Mouse (Mus musculus): ENCODE measurements at regions not wholly inside any gene's neighbourhood (a gene's known extent, or its start where the extent isn't known, plus 50 kb on each side); places are given as distances from the start of the nearest gene placed in this dataset.

GRCm38 (mm10) chr9:115364919-115365861 lies 55.0 kb upstream of the Stt3b start:
- TF ChIP-seq POLR2A (IDR thresholded peaks at IDR 0.05; ENCODE audit: borderline replicate concordance, extremely low read depth, insufficient read depth, insufficient read length, poor library complexity, severe bottlenecking): no peak
- TF ChIP-seq CTCF (IDR thresholded peaks at IDR 0.05; ENCODE audit: borderline replicate concordance, extremely low read depth, insufficient read depth, insufficient read length): peak; percentile 10; the same call in 1 of the 2 replicates
